In the genomic region with DNA sequence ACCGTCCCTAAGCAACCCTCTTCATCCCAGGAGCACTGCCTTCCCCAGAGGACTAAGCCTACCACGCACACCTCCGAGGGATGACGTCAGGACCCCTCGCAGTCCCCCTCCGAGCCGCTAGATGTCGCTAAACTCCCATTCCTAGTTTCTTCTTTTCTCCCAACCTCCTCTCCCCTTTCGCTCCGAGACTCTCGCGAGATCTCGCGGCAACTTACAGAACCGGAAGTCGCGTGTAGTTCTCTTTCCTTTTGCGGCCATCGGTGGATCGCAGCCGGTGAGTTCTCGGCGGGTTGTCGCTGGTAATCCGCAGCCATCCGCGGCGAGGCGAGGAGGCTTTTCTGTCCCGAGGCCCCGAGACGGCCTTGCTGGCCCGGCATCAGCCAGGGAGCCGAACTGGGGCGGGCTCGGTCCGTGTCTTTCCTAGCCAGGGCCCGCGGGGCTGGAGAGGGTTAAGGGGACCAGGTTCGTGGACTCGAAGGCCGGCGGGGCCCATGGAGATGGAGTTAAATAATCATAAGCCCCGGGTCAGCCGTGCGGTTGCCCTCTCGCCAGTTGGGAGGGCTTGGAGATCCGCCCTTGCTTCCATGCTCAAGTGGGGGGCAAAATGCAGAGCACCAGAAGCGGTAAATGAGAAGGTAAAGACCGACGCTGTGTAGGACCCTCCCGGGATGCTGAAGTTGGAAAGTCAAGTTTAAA, we compare ENCODE assay signal across 7 mouse cellular contexts. TPM values are rescaled to one million over a fixed set of nuclear protein-coding genes. Genes with fewer than 3 reads are reported as not detected.
DNase-seq lines count a peak whose midpoint lies in the region; ATAC-seq lines count a peak whose summit lies in the region.

A gene (plus strand): TSS at position 233 of the 696 bp plus-strand sequence.

- H3K27ac ChIP-seq in embryonic facial prominence, embryonic 12.5 days: peak within 1 kb of the TSS; percentile 95
- peak within 1 kb of the TSS; percentile 94 for H3K27ac ChIP-seq in limb, embryonic 11.5 days (replicated peaks; ENCODE audit: low read depth, low read length)
- H3K27ac ChIP-seq in midbrain, embryonic 14.5 days (replicated peaks; ENCODE audit: low read depth, low read length): peak within 1 kb of the TSS; percentile 93

- H3K4me1 ChIP-seq in embryonic facial prominence, embryonic 12.5 days: peaks cover 10% of the 10 kb centered on the region
- peaks cover 4% of the 10 kb centered on the region for H3K4me1 ChIP-seq in limb, embryonic 11.5 days (ENCODE audit: control insufficient read depth, insufficient read depth, low read length)
- peaks cover 6% of the 10 kb centered on the region for H3K4me1 ChIP-seq in midbrain, embryonic 14.5 days (ENCODE audit: control insufficient read depth, insufficient read depth, low read length)

- peak within 1 kb of the TSS; percentile 61 for H3K4me2 ChIP-seq in embryonic facial prominence, embryonic 12.5 days (replicated peaks)
- H3K4me2 ChIP-seq in limb, embryonic 11.5 days (ENCODE audit: low read depth, severe bottlenecking): peak within 1 kb of the TSS; percentile 70
- peak within 1 kb of the TSS; percentile 61 for H3K4me2 ChIP-seq in midbrain, embryonic 14.5 days (ENCODE audit: low read length)

- H3K36me3 ChIP-seq in embryonic facial prominence, embryonic 12.5 days: peaks cover 37% of the 10 kb centered on the region
- H3K36me3 ChIP-seq in limb, embryonic 11.5 days (ENCODE audit: control insufficient read depth, insufficient read depth, low read length): peaks cover 19% of the 10 kb centered on the region
- peaks cover 39% of the 10 kb centered on the region for H3K36me3 ChIP-seq in midbrain, embryonic 14.5 days (ENCODE audit: control insufficient read depth, insufficient read depth, low read length)

- H3K27me3 ChIP-seq in embryonic facial prominence, embryonic 12.5 days: 0 out of 2 replicates have a peak, but pooled peaks cover 2% of the 10 kb centered on the region
- no peaks in the 10 kb centered on the region for H3K27me3 ChIP-seq in limb, embryonic 11.5 days (ENCODE audit: control insufficient read depth, insufficient read depth, low read length)
- no peaks in the 10 kb centered on the region for H3K27me3 ChIP-seq in midbrain, embryonic 14.5 days (ENCODE audit: control insufficient read depth, insufficient read depth, low read length)

- H3K4me3 ChIP-seq in embryonic facial prominence, embryonic 12.5 days: peak within 1 kb of the TSS; percentile 91
- peak within 1 kb of the TSS; percentile 98 for H3K4me3 ChIP-seq in limb, embryonic 11.5 days (ENCODE audit: low read depth, low read length)
- peak within 1 kb of the TSS; percentile 94 for H3K4me3 ChIP-seq in midbrain, embryonic 14.5 days (replicated peaks; ENCODE audit: low read depth, low read length)

- H3K9ac ChIP-seq in embryonic facial prominence, embryonic 12.5 days: peak within 1 kb of the TSS; percentile 88
- peak within 1 kb of the TSS; percentile 95 for H3K9ac ChIP-seq in limb, embryonic 11.5 days (ENCODE audit: low read length)
- peak within 1 kb of the TSS; percentile 95 for H3K9ac ChIP-seq in midbrain, embryonic 14.5 days (replicated peaks; ENCODE audit: low read length)

- WGBS in embryonic facial prominence, embryonic 12.5 days: under 1% methylated on average over 52 of the region's 52 CpGs
- 1% methylated on average over 52 of the region's 52 CpGs for WGBS in limb, embryonic 11.5 days
- under 1% methylated on average over 52 of the region's 52 CpGs for WGBS in midbrain, embryonic 14.5 days

- H3K9me3 ChIP-seq in embryonic facial prominence, embryonic 12.5 days: no peaks in the 10 kb centered on the region
- no peaks in the 10 kb centered on the region for H3K9me3 ChIP-seq in limb, embryonic 11.5 days (ENCODE audit: control insufficient read depth, low read length)
- no peaks in the 10 kb centered on the region for H3K9me3 ChIP-seq in midbrain, embryonic 14.5 days (ENCODE audit: control insufficient read depth, low read length)

- peak; percentile 97 for DNase-seq in adrenal gland, postnatal 25 days
- peak; percentile 99 for DNase-seq in heart, adult 11 months
- peak; percentile 100 for DNase-seq in kidney, adult 18-20 months
- peak; percentile 100 for DNase-seq in limb, embryonic 11.5 days (ENCODE audit: low spot score)
- DNase-seq in midbrain, embryonic 14.5 days: peak; percentile 99
- DNase-seq in spleen, adult 18-20 months: peak; percentile 96 to 98

- ATAC-seq in embryonic facial prominence, embryonic 12.5 days (ENCODE audit: insufficient number of reproducible peaks, insufficient read depth, low FRiP score, low TSS enrichment): peak; percentile 86
- ATAC-seq in limb, embryonic 11.5 days (ENCODE audit: insufficient number of reproducible peaks, low FRiP score, low TSS enrichment, low read depth): peak; percentile 79
- peak; percentile 89 for ATAC-seq in midbrain, embryonic 14.5 days (ENCODE audit: low FRiP score, low TSS enrichment)

RNA-seq across cellular contexts. Expression of the gene that starts here (rescaled TPM):
- total RNA-seq in adrenal gland, postnatal 25 days (2021): 1,094 and 1,140 TPM in 2 replicates
- polyA plus RNA-seq in embryonic facial prominence, embryonic 12.5 days (2016; fragmentation: Nextera tagmentation; extraction: Ambion mirVana): 915 and 939 TPM in 2 replicates
- 1,145 and 1,149 TPM in 2 replicates for polyA plus RNA-seq in limb, embryonic 11.5 days (2014; fragmentation: Nextera tagmentation; extraction: Ambion mirVana)
- 670 and 732 TPM in 2 replicates for polyA plus RNA-seq in midbrain, embryonic 14.5 days (2014; fragmentation: Nextera tagmentation; extraction: Ambion mirVana)

Comparison
In these comparisons a context has a peak if more than half of its experiments do, and no peak if none do; other contexts are left out.
1. Peak in every context shown above with its lines: DNase-seq, ATAC-seq, H3K4me3 ChIP-seq and H3K27ac ChIP-seq.